In genomic region chr10:75288579-75288978, GRCm38 (mm10) we compare ENCODE assay signal across 14 mouse cellular contexts. TPM values are rescaled to one million over a fixed set of nuclear protein-coding genes. Genes with fewer than 3 reads are reported as not detected.
DNase-seq lines count a peak whose midpoint lies in the region; TF ChIP-seq lines count a peak whose summit lies in the region.
"Had no signal": no experiment of that assay in that cellular context is flagged by ENCODE, and none has a peak within 500 bp of the region (broad histone marks: within the 10 kb centered on the region; RNA-seq: fewer than 3 reads in every experiment).

No protein-coding gene starts in this region.

- H3K36me3 ChIP-seq in kidney, adult 2 months (ENCODE audit: control insufficient read depth, insufficient read depth, low read length): no peaks in the 10 kb centered on the region; the same call in 1 of the 2 replicates
- H3K36me3 ChIP-seq in CH12.LX (replicated peaks in 1 of 2; ENCODE audit: control insufficient read depth in 1 of 2, insufficient read depth in 1 of 2, low read length in 1 of 2): peaks cover 20 to 40% of the 10 kb centered on the region in 2 experiments
- peaks cover 44% of the 10 kb centered on the region for H3K36me3 ChIP-seq in megakaryocyte, embryonic 14.5 days (replicated peaks; ENCODE audit: low read length)
- H3K36me3 ChIP-seq in limb, embryonic 10.5 days: peaks cover 38% of the 10 kb centered on the region

- H3K9ac ChIP-seq in CH12.LX (ENCODE audit: insufficient read depth, low read depth): no peak overlapping the region
- H3K9ac ChIP-seq: hindbrain, embryonic 12.5 days had no signal

- TF ChIP-seq EP300 in CH12.LX (IDR thresholded peaks at IDR 0.05; ENCODE audit: low read length): no peak

- peak overlapping the region; percentile 82 for H3K27ac ChIP-seq in kidney, adult 2 months (ENCODE audit: insufficient read depth, low read depth, low read length)
- no peak overlapping the region for H3K27ac ChIP-seq in CH12.LX (ENCODE audit: insufficient read depth, low read depth)
- H3K27ac ChIP-seq in bone marrow macrophage, adult 2 months (ENCODE audit: insufficient read depth, low read depth, low read length): peak overlapping the region; percentile 12
- H3K27ac ChIP-seq in limb, embryonic 10.5 days: no peak overlapping the region
- H3K27ac ChIP-seq: hindbrain, embryonic 12.5 days had no signal

- in situ Hi-C loops in CH12.LX (cut with MboI; ENCODE audit: low pct_ligation_motif_present, low pct_unique_long_range_greater_than_20kb, low sequenced_read_pairs): no loop called here

- H3K27me3 ChIP-seq in kidney, adult 2 months (replicated peaks; ENCODE audit: control insufficient read depth, insufficient read depth, low read length): no peaks in the 10 kb centered on the region
- H3K27me3 ChIP-seq in CH12.LX (replicated peaks): no peaks in the 10 kb centered on the region
- H3K27me3 ChIP-seq in megakaryocyte, embryonic 14.5 days (replicated peaks): no peaks in the 10 kb centered on the region
- H3K27me3 ChIP-seq in limb, embryonic 10.5 days (ENCODE audit: low read depth, poor library complexity, severe bottlenecking): no peaks in the 10 kb centered on the region
- H3K27me3 ChIP-seq: hindbrain, embryonic 12.5 days had no signal

- no peak for TF ChIP-seq RAD21 in CH12.LX (IDR thresholded peaks at IDR 0.05; ENCODE audit: low read depth, low read length)

- TF ChIP-seq CTCF in kidney, adult 2 months (conservative IDR thresholded peaks at IDR 0.05; ENCODE audit: insufficient read depth, insufficient read length, low read depth, low read length): no peak
- no peak for TF ChIP-seq CTCF in CH12.LX (conservative IDR thresholded peaks at IDR 0.05 in 1 of 2, IDR thresholded peaks at IDR 0.05 in 1 of 2; ENCODE audit: low read depth in 2 of 2, low read length in 2 of 2)
- no peak for TF ChIP-seq CTCF in bone marrow macrophage, adult 2 months (IDR thresholded peaks at IDR 0.05; ENCODE audit: low read depth, low read length)

- H3K4me2 ChIP-seq in CH12.LX (ENCODE audit: insufficient read depth, low read depth, poor library complexity, severe bottlenecking): no peak overlapping the region
- H3K4me2 ChIP-seq: hindbrain, embryonic 12.5 days had no signal

- H3K79me2 ChIP-seq in CH12.LX (replicated peaks; ENCODE audit: control insufficient read depth, extremely low read depth, insufficient read depth, poor library complexity, severe bottlenecking): no peaks in the 10 kb centered on the region; the same call in 1 of the 2 replicates

- dilution Hi-C loops in CH12.LX (cut with MboI; ENCODE audit: extremely low pct_ligation_motif_present, extremely low pct_unique_long_range_greater_than_20kb, low sequenced_read_pairs): no loop called here

- DNase-seq in kidney, adult 2 months: peak; percentile 73
- DNase-seq in kidney, adult 18-20 months: no peak
- peak; percentile 49 for DNase-seq in CH12.LX (ENCODE audit: extremely low read depth)
- DNase-seq in limb, embryonic 10.5 days (ENCODE audit: low spot score): no peak
- DNase-seq in right cerebral cortex, postnatal 25 days: no peak
- no peak for DNase-seq in right cerebral cortex, postnatal 36 days (ENCODE audit: low spot score in 2 of 2)
- DNase-seq: cerebellum, adult 9-10 months; lung, postnatal 4 days; midbrain, embryonic 14.5 days; right cerebral cortex, adult 18-20 months; thymus, postnatal 36 days had no signal

- no peak for TF ChIP-seq POLR2A in kidney, adult 2 months (IDR thresholded peaks at IDR 0.05; ENCODE audit: low read depth, low read length)
- no peak for TF ChIP-seq POLR2A in CH12.LX (IDR thresholded peaks at IDR 0.05; ENCODE audit: low read depth, low read length)
- no peak for TF ChIP-seq POLR2A in bone marrow macrophage, adult 2 months (IDR thresholded peaks at IDR 0.05; ENCODE audit: borderline replicate concordance, low read depth, low read length)

- no peak overlapping the region for H3K4me3 ChIP-seq in kidney, adult 2 months (ENCODE audit: insufficient read depth, low read depth, low read length)
- no peak overlapping the region for H3K4me3 ChIP-seq in CH12.LX (replicated peaks in 1 of 3; ENCODE audit: low read depth in 2 of 3, low read length in 2 of 3, poor library complexity in 1 of 3)
- H3K4me3 ChIP-seq in bone marrow macrophage, adult 2 months (ENCODE audit: insufficient read depth, low read length): no peak overlapping the region
- H3K4me3 ChIP-seq in megakaryocyte, embryonic 14.5 days (replicated peaks): peak overlapping the region; percentile 11
- no peak overlapping the region for H3K4me3 ChIP-seq in limb, embryonic 10.5 days
- H3K4me3 ChIP-seq: hindbrain, embryonic 12.5 days had no signal

- no peaks in the 10 kb centered on the region for H3K9me3 ChIP-seq in CH12.LX (replicated peaks; ENCODE audit: low read length)
- no peaks in the 10 kb centered on the region for H3K9me3 ChIP-seq in megakaryocyte, embryonic 14.5 days
- H3K9me3 ChIP-seq in limb, embryonic 10.5 days (replicated peaks): no peaks in the 10 kb centered on the region
- H3K9me3 ChIP-seq: hindbrain, embryonic 12.5 days had no signal

- peaks cover 12% of the 10 kb centered on the region for H3K4me1 ChIP-seq in kidney, adult 2 months (ENCODE audit: control insufficient read depth, insufficient read depth, low read length)
- H3K4me1 ChIP-seq in CH12.LX (ENCODE audit: control insufficient read depth in 1 of 2, insufficient read depth in 2 of 2): peaks cover 8 to 39% of the 10 kb centered on the region in 2 experiments
- H3K4me1 ChIP-seq in bone marrow macrophage, adult 2 months (ENCODE audit: control insufficient read depth, insufficient read depth, low read length): peaks cover 23% of the 10 kb centered on the region
- H3K4me1 ChIP-seq in megakaryocyte, embryonic 14.5 days: peaks cover 91% of the 10 kb centered on the region
- no peaks in the 10 kb centered on the region for H3K4me1 ChIP-seq in limb, embryonic 10.5 days
- H3K4me1 ChIP-seq: hindbrain, embryonic 12.5 days had no signal

- WGBS in kidney, adult 2 months: 47% methylated on average over 7 of the region's 7 CpGs
- WGBS in limb, embryonic 10.5 days: 90% methylated on average over 7 of the region's 7 CpGs

TF ChIP-seq in CH12.LX, 34 proteins besides CTCF, POLR2A, EP300 and RAD21:
- no peak for TF ChIP-seq CHD1 (IDR thresholded peaks at IDR 0.05; ENCODE audit: low read depth, low read length)
- no peak for TF ChIP-seq ZMIZ1 (IDR thresholded peaks at IDR 0.05; ENCODE audit: low read depth, low read length)
- no peak for TF ChIP-seq ETS1 (conservative IDR thresholded peaks at IDR 0.05; ENCODE audit: low read depth, low read length)
- no peak for TF ChIP-seq E2F4 (IDR thresholded peaks at IDR 0.05; ENCODE audit: insufficient replicate concordance, low read depth, low read length)
- TF ChIP-seq BHLHE40 (IDR thresholded peaks at IDR 0.05; ENCODE audit: low read depth, low read length): peak; percentile 26; the same call in 1 of the 2 replicates
- no peak for TF ChIP-seq CHD2 (IDR thresholded peaks at IDR 0.05; ENCODE audit: low read length)
- TF ChIP-seq JUND (conservative IDR thresholded peaks at IDR 0.05; ENCODE audit: low read depth, low read length): no peak
- no peak for TF ChIP-seq MYC (IDR thresholded peaks at IDR 0.05; ENCODE audit: low read depth, low read length)
- TF ChIP-seq MEF2A (IDR thresholded peaks at IDR 0.05; ENCODE audit: borderline replicate concordance, low read depth, low read length): no peak
- no peak for TF ChIP-seq MAX (IDR thresholded peaks at IDR 0.05; ENCODE audit: low read length)
- TF ChIP-seq USF2 (conservative IDR thresholded peaks at IDR 0.05; ENCODE audit: low read depth, low read length): peak; percentile 18; the same call in 1 of the 2 replicates
- no peak for TF ChIP-seq IRF4 (IDR thresholded peaks at IDR 0.05; ENCODE audit: low read depth, low read length)
- TF ChIP-seq UBTF (IDR thresholded peaks at IDR 0.05; ENCODE audit: low read depth, low read length): no peak
- peak; percentile 63 for TF ChIP-seq NRF1 (IDR thresholded peaks at IDR 0.05; ENCODE audit: low read depth, low read length)

RNA-seq across cellular contexts. Expression of gene Adora2a, which starts 28.1 kb away (rescaled TPM):
- 11.4 and 13.3 TPM in 2 replicates for polyA plus RNA-seq in kidney, adult 2 months (2012; rRNA removed)
- total RNA-seq in CH12.LX (2012; rRNA removed): 7.1 and 14.4 TPM in 2 replicates
- total RNA-seq in CH12.LX (2014; rRNA removed): 2.5 and 3.2 TPM in 2 replicates
- polyA plus RNA-seq in CH12.LX (2012; ENCODE audit: insufficient read length, low read depth): 6.4 and 7.6 TPM in 2 replicates
- 0.91 and 1.4 TPM in 2 replicates for polyA plus RNA-seq in bone marrow macrophage, adult 2 months (2012; ENCODE audit: insufficient read depth, insufficient read length, missing spikeins)
- 10.7 and 16.9 TPM in 2 replicates for polyA plus RNA-seq in megakaryocyte, embryonic 14.5 days (2012; ENCODE audit: insufficient read depth, low replicate concordance)
- polyA plus RNA-seq in limb, embryonic 10.5 days (2016; fragmentation: Nextera tagmentation; extraction: Ambion mirVana): 1.7 and 2.2 TPM in 2 replicates

Comparison
In these comparisons a context has a peak if more than half of its experiments do, and no peak if none do; other contexts are left out.
1. DNase-seq: peak in kidney, adult 2 months (single experiment) and CH12.LX (single experiment); none in kidney, adult 18-20 months (single experiment), limb, embryonic 10.5 days (single experiment), right cerebral cortex, postnatal 25 days (single experiment) and right cerebral cortex, postnatal 36 days (0 of 2).
2. H3K27ac ChIP-seq: peak in kidney, adult 2 months (single experiment) and bone marrow macrophage, adult 2 months (single experiment); none in CH12.LX (single experiment) and limb, embryonic 10.5 days (single experiment).